Mouse (Mus musculus) kidney, adult 11 months (tissue): ENCODE data around the gene 9930021J03Rik.

Experiments used
- DNase-seq: peaks from one replicate; pipeline ENCODE4 v3.0.0; 2022

Gene 9930021J03Rik

DNA sequence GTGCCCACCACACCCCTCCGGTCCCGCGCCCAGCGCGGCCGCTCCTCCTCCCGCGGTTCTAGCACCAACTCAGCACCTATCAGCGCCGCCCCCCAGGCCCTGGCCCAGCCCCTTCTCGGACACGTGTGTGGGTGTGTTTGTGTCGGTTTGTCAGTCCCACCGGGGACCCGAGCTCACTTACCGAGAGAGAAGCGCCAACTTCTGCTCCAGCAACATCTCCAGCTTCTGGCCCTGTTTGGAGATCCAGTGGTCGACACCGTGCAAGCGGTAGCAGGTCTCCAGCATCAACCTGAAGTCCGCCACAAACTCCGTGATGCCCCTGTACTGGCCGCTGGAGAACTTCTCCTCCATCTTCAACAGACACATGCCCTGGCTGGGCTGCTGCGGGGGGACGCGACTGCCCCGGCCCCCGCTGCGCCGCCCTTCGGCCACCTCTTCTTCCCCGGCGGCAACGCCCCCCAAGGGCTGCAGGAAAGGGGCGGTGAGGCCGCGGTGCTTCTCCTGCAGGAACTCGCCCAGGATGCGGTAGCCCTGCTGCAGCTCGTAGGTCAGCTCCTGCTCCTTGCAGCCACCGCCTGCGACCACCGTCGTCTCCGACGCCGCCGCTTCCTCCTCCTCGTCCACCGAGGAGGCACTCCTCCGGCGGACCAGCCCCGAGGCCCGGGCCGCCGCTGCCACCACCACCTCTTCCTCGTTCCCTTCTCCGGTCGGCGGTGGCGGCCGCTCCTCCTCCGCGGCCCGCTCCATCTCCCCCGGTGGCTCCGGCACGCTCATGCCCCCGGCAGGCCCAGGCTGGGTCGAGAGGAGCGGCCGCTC is 480 bp downstream of the 9930021J03Rik start:
- DNase-seq: peak; percentile 71

DNA sequence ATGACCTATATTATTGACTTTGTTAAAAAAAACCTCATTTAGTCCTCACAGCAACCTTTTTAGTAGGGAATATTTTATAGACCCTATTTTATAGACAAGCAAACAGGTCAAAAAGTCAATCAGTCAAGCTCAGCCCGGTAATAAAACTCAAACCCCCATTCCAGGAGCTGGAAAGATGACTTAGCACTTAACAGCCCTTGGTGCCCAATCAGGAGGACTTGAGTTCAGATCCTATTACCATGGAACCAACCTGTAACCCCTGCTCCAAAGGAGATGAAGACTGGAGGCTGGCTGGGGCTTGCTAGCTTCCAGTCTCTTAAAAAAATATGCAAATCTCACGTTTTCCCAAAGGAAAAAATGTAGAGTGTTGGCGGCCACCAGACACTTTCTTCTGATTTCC is 1.8 kb downstream of the 9930021J03Rik start:
- DNase-seq: no peak

DNA sequence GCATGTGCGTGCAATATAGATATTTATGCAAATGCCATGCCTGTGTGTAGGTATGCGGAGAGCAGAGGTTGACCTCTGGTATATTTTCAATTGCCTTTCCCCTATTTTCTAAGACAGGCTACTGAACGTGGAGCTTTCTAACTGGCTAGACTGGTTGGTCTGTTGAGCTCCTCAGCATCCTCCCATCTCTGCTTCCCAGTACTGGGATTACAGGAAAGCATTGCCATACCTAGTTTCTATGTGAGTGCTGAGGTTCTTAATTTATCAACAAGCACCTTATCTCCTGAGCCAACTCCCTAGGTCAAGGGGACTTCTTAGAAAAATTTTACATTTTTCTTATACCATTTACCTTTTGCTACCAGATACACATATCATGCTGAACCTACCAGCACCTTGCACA is 8.4 kb downstream of the 9930021J03Rik start:
- no peak for DNase-seq

DNA sequence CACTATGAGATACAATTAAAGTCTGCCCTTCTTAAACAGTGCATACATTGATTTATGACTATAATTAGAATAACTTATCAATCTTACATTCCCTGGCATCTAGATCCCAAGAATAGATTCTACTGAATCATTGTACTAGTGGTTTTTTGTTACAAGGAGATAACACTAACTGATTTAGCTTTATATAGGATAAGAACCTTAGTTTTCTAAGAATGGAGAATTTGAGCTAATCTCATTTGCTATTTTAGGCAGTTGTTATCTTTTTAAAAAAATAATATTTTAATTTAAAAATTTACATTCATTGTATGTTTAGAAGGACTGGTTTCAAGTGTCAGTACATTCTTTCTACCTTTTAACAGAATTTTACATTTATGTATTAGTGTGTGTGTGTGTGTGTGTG is 17.8 kb downstream of the 9930021J03Rik start:
- no peak for DNase-seq

DNA sequence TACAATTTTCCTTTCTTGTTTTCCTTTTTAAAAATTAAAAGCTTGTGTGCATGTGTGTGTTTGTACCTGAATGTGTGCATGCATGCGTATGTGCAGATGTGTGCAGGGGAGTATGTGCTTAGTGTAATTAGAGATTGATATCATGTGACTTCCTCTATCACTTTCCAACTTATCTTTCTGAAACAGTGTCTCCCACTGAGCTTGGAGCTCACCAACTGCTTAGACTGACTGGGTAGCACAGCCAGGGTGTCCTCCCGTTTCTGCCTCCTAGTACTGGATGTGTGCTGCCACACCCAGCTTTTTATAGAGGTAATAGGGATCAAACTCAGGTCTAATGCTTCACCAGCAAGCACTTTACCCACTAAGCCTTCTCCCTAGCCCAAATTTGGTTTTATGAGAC is 22.9 kb downstream of the 9930021J03Rik start:
- no peak for DNase-seq

DNA sequence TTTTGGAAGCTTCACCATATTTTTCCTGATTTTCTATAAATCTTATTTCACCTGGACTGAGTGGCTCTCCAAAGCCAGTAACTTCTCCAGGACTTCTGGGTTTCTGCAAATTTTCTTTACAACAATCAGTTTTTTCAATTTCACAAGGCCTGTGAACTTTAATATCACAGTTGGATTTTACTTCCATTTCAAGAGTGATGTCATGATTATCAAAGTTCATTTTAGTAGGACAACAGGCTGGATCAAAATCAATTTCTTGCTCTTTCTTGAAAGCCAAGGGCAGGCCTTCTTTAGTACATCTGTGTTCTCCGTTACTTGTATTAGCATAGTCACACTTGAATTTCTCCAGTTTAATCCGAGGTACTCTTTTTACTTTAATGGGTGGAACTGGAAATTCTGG is 51.9 kb downstream of the 9930021J03Rik start:
- DNase-seq: no peak

DNA sequence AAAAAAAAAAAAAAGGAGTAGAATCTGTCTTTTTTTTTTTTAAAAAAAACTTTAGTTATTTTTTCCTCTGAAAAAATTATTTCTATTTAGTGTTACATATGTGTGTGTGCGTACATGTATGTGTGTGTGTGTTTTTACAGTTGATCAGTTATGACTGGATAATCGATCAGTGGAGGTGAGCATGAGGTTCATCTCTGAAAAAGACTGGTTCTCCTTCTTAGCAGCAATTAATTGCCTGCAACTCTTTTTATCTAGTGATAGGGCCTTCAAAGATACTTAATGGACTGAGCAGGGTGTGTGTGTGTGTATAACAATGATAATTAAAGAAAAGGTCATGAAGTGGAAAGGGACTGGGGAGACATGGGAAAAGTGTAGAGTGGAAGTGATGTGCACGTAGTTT is 54.8 kb downstream of the 9930021J03Rik start:
- DNase-seq: no peak

DNA sequence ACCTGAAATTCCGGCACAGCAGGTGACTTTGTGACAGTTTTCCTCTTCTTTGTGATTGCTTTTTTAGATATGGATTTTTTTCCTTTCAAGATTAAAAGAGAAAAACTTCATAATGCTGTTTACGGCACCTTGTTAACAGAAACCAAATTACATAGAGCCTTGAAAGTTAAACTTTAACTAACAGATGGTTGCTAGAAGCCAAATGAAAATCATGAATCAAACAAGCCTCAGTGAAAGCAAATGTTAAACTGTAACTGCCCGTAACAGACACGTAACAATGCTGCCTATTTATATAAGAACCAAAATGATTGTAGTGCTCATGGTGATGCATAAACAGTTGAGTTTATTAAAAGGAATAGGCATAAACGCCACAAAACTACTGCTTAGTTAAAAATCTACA is 62.3 kb downstream of the 9930021J03Rik start:
- DNase-seq: no peak

DNA sequence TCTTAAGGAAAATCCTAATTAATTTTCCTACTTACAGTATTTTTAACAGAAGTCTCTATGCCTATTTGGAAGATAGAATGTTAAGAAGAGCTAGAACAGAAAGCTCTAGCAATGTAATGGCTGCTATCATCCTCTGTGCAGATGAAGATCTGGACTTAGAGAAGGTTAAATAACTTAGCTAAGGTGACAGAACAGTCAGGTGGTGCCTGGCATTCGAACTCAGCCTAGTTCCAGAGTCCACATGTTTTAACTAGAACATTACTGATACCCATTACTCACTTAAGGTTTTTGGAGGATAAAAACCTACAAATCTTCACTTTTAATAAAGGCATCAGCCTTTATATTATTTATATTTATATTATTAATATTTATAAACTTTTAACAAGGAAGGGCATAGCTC is 65.1 kb downstream of the 9930021J03Rik start:
- DNase-seq: peak; percentile 17

DNA sequence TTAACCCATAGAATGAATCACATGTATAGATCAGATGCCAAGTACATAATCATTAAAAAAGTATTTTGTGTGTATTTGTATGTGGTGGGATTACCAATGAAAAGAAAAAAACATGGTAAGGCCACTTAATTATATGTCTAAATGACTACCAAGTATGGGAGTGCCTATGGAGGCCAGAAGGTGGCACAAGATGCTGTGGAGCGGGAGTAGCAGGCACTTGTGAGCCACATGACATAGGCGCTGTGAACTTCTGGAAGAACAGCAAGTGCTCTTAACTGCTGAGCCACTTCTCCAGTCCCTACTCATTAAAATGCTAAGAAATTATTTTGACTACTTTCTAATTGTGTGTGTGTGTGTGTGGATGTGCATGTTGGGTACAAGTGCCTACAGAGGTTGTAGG is 66.2 kb downstream of the 9930021J03Rik start:
- no peak for DNase-seq

DNA sequence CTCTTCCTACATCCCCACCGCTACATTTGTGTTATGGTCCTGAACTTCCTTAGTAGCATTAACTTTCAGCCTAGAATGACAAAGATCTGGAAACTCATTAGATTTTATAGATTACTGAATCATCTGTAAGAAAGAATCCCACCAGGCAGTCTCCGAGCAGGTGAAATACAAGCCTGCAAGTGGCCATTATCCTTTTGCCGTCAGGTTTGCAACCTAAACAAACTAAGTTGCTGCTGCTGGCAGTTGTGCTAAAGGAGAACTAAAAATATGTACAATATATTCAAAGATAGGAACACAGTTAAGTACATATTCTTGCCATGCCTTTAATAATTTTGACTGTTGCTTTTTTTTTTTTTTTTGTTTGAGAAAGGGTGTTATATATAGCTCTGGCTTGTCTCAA is 70.4 kb downstream of the 9930021J03Rik start:
- no peak for DNase-seq

DNA sequence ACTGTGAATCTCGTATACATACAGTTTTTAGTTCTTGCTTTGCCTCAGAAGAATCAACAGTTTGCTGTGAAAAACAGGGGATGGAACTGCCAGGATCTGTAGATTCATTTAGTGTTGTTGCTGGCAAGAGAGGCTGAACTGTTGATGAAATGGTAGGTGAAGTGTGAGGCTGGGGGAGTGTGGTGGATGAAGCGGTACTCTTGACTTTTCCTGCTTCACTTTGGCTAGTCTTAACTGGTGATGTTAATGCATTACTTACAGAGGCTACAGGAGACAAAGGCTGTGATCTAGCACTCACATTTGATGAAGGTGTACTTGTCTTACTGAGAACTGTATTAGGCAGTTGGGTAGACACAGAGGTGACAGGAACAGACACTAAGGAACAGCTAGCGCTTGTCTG is 87.3 kb downstream of the 9930021J03Rik start:
- no peak for DNase-seq

DNA sequence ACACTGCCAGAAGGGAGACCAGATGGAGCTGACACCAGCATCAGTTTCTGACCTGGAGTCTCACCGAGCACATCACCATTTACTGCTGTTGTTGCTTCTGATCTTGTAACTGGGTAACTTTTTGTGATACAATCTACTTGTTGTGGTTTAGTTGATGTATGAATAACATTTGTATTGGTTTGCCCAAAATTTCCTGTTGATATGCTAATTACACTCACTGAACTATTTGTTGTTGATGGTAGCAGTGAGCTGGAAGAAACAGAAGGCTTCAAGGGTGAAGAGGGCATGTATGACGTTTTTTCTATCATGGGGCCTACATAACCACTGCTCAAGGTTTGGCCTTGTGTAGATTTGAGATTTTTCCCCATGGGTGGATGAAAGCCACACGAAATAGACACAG is 87.9 kb downstream of the 9930021J03Rik start:
- no peak for DNase-seq

DNA sequence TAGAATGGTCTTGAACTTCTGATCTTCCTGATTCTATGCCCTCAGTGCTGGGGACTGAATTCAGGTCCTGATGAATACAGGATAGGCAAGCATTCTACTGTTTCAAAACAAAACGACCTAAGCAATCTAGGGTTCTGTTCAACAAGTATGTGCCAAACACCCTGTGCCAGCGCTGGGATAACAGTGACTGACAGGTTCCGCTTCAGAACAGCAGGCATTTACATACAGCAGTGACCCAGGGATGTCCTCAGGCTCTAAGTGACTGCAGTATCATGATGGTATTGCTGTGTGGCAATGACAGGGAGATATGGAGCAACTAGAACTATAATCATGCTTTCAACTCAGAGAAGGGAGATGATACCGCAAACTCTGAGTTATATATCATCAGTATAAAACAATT is 92.3 kb downstream of the 9930021J03Rik start:
- DNase-seq: no peak

DNA sequence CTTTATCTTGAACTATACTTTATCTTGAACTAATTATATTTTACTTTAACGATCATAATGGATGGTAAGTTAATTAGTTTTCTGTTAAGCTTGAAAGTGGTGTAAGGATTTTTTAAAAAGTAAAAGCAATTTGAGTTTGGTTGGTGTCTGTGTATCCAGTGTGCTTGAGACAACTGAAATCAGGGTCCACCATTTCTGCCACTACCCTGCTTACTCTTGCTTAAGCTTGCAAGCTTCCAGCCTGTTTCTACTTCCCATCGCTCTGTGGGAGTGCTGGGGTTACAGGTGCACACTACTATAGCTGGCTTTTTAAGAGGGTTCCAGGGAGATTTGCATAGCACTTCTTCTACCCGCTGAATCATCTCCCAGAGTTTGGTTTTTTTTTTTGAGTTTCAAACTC is 96.3 kb downstream of the 9930021J03Rik start:
- DNase-seq: no peak

DNA sequence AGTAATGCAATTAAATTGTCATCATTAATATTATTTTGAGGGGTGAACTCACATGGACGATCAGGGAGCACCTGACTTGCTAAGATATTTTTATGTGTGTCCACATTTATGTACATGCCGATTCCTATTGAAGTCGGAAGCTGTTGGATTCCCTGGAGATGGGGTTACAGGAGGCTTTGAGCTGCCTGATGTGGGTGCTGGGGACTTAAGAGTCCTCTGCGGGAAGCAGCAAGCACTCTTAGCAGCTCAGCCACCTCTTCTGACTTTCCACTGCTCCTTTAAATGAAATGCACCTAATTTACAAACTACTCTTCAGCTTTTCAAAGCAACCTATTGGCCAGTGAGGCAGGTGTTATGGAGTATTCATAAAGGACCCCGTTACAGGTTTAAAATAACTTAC is 97.3 kb downstream of the 9930021J03Rik start:
- no peak for DNase-seq

DNA sequence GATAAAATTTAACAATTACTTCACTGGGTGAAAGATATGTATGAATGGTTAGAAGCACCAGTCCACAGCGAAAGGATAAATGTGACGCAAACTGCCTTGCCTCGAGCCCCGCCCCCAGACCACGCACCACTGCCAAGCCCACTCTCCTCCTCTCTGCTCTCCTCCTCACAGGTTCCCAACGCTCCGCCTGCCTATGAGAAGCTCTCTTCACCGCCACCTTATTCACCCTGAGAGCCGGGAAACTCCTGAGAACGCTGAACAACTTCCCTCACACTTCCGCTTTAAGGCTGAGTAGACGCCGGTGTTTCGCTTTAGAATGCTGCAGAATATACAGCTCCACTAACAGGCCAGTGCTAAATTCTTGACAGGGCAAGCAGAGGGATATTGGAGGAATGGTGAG is 97.8 kb downstream of the 9930021J03Rik start:
- no peak for DNase-seq

DNA sequence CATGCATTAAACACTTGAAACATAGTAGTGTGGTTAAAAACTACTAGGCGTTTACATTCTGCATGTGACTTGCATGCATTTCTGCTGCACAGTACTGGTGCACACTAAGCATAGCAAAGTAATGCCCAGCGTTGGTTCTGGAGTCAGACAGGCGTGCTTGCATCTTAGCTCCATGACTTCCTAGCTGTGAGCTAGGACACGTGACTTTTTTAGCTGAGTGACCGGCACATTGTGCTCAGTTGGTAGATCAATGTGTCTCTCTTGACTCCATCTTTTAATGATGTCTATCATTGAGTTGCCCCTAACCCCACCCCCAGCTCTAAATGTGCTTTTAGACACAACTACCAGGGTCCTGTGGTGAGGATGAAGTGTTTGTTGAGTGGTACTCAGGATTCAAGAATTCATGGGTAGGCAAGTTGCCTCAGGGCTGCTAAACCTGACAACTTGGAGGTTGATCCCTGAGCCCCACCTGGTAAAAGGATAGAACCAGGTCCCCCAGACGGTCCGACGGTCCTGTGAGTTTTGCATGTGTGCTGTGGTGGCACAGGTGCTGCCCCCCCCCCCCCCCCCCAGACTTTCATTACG is 98.4 kb downstream of the 9930021J03Rik start:
- DNase-seq: no peak

DNA sequence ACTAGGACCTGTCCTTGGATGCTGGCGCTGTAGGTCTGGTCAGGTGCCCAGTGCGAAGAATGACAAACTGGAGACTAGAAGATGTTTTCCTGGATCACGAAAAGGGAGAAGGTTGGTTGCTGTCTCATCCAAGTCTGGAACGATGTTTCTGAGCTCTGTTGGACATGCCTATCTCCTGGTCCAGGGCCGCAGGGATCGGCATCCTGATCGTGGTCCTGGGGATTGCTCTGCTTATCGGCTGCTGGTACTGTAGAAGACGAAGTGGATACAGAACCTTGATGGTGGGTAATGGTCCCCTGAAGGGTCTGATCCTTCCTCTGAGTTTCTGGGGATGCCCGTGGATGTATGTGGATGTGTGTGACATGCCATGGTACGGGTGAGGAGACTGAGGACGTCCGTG is 101.4 kb downstream of the 9930021J03Rik start:
- no peak for DNase-seq

DNA sequence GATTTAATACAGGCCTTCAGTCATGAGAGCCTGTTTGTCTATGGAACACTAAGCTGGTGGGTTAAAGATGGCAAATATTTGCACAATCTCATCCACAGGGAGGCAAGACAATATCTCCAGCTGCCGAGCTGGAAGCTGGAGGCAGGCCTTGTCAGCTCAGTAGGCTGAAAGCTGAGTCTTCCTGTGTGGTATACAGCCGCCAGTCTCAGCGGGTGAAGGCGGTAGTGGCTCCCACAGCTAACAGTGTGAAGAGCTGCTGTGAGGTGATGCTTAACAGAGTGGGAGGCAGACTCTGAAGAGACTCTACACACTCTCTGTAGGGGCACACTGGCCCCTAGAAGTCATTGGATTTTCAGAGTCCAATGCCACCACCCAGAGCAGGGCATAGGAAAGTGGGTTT is 104.1 kb downstream of the 9930021J03Rik start:
- no peak for DNase-seq

DNA sequence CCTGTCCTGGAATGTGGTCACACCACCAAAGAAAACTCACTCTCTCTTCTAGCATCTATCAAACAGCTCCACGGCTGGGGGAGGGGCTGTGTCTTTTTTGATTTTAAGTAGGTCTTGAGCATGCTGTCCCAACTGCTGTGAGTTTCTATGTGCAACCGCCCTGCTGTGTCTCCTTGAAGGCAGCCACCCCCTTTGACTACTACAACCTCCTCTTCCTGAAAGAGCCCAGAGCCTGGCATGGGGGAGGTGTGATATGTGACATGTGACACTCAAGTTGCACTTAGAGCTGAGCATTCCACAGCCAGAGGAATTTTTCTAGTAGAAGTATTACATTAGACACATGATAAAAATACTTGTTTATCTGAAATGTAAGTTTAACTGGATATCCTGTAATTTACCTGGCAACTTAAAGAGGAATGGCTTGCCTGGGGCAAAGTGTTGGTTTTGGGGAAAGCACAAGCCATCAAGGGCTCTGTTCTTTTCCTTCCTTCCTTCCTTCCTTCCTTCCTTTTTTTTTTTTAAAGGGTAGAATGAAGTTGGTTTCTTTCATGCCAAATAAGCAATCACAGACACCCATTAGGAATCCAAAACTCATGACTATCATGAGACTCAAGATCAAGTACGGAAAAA is 108.4 kb downstream of the 9930021J03Rik start, which contains the start of gene Mlana:
Gene Mlana, plus strand, starts transcription at position 580 of the 630 bp plus-strand sequence.
- no peak for DNase-seq

DNA sequence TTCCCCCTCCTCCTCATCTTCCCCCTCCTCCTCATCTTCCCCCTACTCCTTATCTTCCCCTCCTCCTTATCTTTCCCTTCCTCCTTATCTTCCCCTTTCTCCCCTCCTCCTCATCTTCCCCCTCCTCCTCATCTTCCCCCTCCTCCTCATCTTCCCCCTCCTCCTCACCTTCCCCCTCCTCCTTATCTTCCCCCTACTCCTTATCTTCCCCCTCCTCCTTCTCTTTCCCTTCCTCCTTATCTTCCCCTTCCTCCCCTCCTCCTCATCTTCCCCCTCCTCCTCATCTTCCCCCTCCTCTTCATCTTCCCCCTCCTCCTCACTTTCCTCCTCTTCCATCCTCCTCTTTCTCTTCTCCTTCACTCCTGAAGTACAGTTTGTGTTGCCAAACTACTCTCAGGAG is 108.9 kb downstream of the 9930021J03Rik start:
- no peak for DNase-seq

DNA sequence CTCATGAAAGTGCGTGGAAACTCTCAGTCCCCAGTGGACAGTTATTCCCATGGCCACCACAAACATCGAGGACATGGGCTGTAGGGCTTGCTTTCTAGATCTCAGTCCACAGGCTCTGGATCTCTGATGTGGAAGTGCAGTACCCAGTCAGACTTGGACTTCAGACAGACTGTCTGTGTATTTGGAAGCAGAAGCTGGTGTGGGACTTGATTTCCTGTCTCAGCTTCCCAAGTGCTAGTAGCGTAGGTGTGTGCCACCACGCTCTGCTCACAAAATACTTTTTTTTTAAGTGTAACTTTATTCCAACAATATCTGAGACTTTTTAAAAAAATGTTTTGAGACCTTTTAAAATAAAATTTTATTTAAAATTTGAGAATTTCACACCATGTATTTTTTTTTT is 109.5 kb downstream of the 9930021J03Rik start:
- no peak for DNase-seq

DNA sequence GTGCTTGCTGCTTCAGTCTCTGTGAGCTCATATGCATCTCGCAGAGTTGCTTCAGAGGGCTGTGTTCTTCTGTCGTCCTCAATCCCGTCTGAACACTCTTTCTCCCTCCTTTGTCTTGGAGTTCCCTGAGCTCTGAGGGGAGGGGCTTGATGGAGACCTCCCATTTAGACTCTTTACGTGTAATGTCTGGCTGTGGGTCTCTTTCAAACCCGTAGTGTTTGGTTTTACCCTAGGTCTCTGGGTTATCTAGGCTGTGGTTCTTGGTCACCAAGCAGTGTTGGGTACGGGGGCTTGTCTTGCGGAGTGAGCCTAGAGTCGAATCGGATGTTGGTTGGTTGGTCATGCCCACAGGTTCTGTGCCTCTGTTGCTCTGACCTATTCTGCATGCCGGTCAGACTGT is 110.7 kb downstream of the 9930021J03Rik start:
- no peak for DNase-seq
